Mouse (Mus musculus) forebrain, postnatal 0 days (tissue): ENCODE data around the gene Rims1. TPM values are rescaled to one million over a fixed set of nuclear protein-coding genes. Genes with fewer than 3 reads are reported as not detected.

Source experiments
- ATAC-seq: fragments of 200-750 bp; cut with Nextera tagmentation; 2 replicates; pipeline ENCODE4 v1.8.0; 2017; ENCODE audit warnings: mild to moderate bottlenecking, moderate library complexity
- DNase-seq: peaks from one replicate; pipeline ENCODE4 v3.0.0-alpha.2; 2015
- H3K27ac ChIP-seq: fragments of 300-500 bp; sonication (generic); 2 replicates; pipeline ENCODE4 v1.5.1; 2014; ENCODE audit warnings: low read depth, mild to moderate bottlenecking, antibody characterized with exemption, low read length, moderate library complexity, mixed read lengths
- H3K27me3 ChIP-seq: fragments of 300-500 bp; sonication (generic); 2 replicates; pipeline ENCODE4 v1.6.1; 2014; ENCODE audit warnings: mild to moderate bottlenecking, low read length, mixed read lengths; ENCODE audit not compliant: insufficient read depth
- H3K36me3 ChIP-seq: fragments of 300-500 bp; sonication (generic); 2 replicates; pipeline ENCODE4 v1.6.1; 2014; ENCODE audit warnings: mild to moderate bottlenecking, moderate library complexity; ENCODE audit not compliant: insufficient read depth
- H3K4me1 ChIP-seq: fragments of 300-500 bp; sonication (generic); 2 replicates; pipeline ENCODE4 v1.6.1; 2014; ENCODE audit warnings: antibody characterized with exemption; ENCODE audit not compliant: insufficient read depth
- H3K4me2 ChIP-seq: fragments of 300-500 bp; sonication (generic); 2 replicates; pipeline ENCODE4 v1.6.1; 2014; ENCODE audit warnings: low read depth, mild to moderate bottlenecking, moderate library complexity
- H3K4me3 ChIP-seq: fragments of 300-500 bp; sonication (generic); 2 replicates; pipeline ENCODE4 v1.5.1; 2014; ENCODE audit warnings: low read depth, low read length, mixed read lengths
- H3K9ac ChIP-seq: fragments of 300-500 bp; sonication (generic); 2 replicates; pipeline ENCODE4 v1.6.1; 2014; ENCODE audit warnings: mild to moderate bottlenecking
- H3K9me3 ChIP-seq: fragments of 300-500 bp; sonication (generic); 2 replicates; pipeline ENCODE4 v1.6.1; 2016; ENCODE audit warnings: low read length
- CTCF ChIP-seq: sonication (generic); IDR thresholded peaks from 2 replicates; pipeline ENCODE4 v1.5.1; 2016; ENCODE audit warnings: antibody characterized with exemption, control low read depth, low read depth
- WGBS: fragments of 180-500 bp; shearing (Covaris S2); extraction: QIAGEN DNeasy Blood & Tissue Kit; methylation state at CpG from one replicate; pipeline ENCODE4 v1.1.7; 2014; 5-methylcytosine and 5-hydroxymethylcytosine counted together
- polyA plus RNA-seq: library from polyadenylated mRNA; unstranded; fragments of >200 nt; fragmentation: Nextera tagmentation; extraction: Ambion mirVana; gene quantifications from 2 replicates; pipeline ENCODE4 v1.2.1, GENCODE M21; 2015
- total RNA-seq: library from RNA; depleted of rRNA; stranded (reverse); fragments of >200 nt; gene quantifications from 2 replicates; pipeline ENCODE4 v1.2.3, GENCODE M21; 2014

Rims1 gene
- total and polyA plus RNA-seq, 2 experiments from 2014 or later, result 18.6 to 57.1 TPM

DNA sequence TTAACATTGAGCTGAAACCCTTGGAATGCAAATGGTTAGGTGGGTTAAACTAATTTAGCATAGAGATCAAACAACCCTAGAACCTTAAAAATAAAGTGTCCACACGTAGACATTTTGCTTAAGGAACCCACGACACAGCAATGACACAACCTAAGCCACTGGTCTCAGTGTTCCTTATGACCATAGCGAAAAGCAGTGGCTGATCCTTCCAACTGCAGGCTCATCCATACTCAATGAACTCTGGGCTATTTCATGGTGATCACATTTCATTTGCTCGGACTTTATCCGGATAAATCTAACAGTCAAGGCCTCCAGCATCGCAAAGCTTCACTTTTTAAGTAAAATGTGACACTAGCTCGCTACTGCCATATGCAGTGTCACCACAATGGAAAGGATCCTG is 494.3 kb downstream of the Rims1 start:
- Histone ChIP-seq H3K4me3 (no peak overlapping the region), H3K27me3 (no peaks in the 10 kb centered on the region), H3K27ac (no peak overlapping the region), H3K9me3 (no peaks in the 10 kb centered on the region), H3K9ac (no peak overlapping the region), H3K4me1 (no peaks in the 10 kb centered on the region), H3K36me3 (no peaks in the 10 kb centered on the region), H3K4me2 (no peak overlapping the region)
- no peak for TF ChIP-seq CTCF
- DNase-seq, result no peak
- WGBS, result 84% methylated on average over 7 of the region's 7 CpGs
- ATAC-seq, result no peak

DNA sequence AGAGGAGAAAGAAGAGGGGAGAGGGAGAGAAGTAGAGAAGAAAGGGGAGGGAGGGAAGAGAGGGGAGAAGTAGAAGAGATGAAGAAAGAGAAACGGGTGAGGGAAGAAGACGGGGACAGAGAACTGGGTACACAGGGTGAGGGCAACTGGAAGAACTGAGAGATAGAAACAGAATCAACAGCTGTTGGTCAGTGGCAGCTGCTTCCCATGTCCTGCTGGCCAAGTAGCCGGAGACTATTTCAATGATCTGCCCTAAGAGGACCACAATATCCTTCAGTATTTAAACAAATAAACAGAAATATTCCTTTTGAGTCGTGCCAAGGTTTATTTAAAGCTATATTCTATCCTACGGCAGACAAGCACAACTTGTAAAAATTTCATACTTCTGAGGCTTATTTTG is 499.3 kb downstream of the Rims1 start:
- WGBS, result 82% methylated on average over 5 of the region's 5 CpGs
- H3K4me3 ChIP-seq, result no peak overlapping the region
- no peak for TF ChIP-seq CTCF

DNA sequence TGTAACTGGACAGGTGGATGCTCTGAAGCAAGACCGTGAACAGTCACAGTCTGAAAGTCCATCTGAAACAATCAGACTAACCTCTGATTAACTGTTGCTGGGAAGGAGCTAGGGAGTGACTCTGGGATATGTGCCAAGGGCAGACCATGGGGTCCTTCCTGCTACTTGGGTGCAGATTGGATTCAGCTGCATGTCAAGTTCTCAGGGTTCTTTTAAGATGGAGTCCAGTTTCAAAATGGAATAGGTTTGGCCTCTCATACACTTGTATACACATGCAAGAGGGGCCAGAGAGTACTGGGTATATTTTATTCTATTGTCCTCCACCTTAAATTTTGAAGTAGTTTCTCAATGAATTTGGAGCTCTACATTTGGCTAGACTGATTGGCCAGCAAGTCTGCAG is 499.9 kb downstream of the Rims1 start:
- 78% methylated on average over 1 of the region's 1 CpGs for WGBS
- no peak for TF ChIP-seq CTCF

More for the DNA sequence above, 499.3 kb downstream of the Rims1 start:
- H3K27ac ChIP-seq, result no peak overlapping the region
- H3K4me1 ChIP-seq, result no peaks in the 10 kb centered on the region
- no peak overlapping the region for H3K9ac ChIP-seq
- ATAC-seq (no peak), DNase-seq (no peak)
- no peaks in the 10 kb centered on the region for H3K9me3 ChIP-seq
- H3K4me2 ChIP-seq, result no peak overlapping the region
- H3K27me3 ChIP-seq, result no peaks in the 10 kb centered on the region
- no peaks in the 10 kb centered on the region for H3K36me3 ChIP-seq

DNA sequence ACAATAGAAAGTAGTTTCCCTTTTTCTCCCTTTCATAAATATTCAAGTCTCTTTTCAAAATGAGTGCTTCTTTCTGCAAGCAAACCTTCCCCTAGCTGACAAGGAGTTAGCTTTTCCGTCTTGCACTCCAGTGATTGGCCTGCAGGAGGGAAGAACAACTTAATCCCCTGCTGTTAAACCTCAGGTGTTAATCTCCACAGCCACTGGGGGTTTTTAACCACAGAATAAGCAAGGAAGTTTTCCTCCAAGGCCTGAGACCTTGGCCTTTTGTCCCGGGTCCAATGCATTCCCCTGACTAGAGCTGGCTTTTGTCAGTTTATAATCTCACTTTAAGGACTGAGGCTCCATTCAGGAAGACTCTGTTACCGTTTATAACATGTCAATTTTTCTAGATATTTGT is 511.8 kb downstream of the Rims1 start:
- Histone ChIP-seq H3K27ac (no peak overlapping the region), H3K27me3 (no peaks in the 10 kb centered on the region), H3K4me1 (no peaks in the 10 kb centered on the region), H3K9ac (no peak overlapping the region), H3K36me3 (peaks cover 6% of the 10 kb centered on the region), H3K9me3 (no peaks in the 10 kb centered on the region), H3K4me2 (no peak overlapping the region), H3K4me3 (no peak overlapping the region)
- TF ChIP-seq CTCF, result no peak
- DNase-seq, result no peak
- ATAC-seq, result no peak
- WGBS, result 12% methylated on average over 3 of the region's 3 CpGs

More for the DNA sequence above, 499.9 kb downstream of the Rims1 start:
- Histone ChIP-seq H3K27me3 (no peaks in the 10 kb centered on the region), H3K4me2 (no peak overlapping the region), H3K4me3 (no peak overlapping the region), H3K27ac (no peak overlapping the region), H3K4me1 (no peaks in the 10 kb centered on the region), H3K36me3 (no peaks in the 10 kb centered on the region), H3K9me3 (no peaks in the 10 kb centered on the region), H3K9ac (no peak overlapping the region)
- ATAC-seq, result no peak
- no peak for DNase-seq

DNA sequence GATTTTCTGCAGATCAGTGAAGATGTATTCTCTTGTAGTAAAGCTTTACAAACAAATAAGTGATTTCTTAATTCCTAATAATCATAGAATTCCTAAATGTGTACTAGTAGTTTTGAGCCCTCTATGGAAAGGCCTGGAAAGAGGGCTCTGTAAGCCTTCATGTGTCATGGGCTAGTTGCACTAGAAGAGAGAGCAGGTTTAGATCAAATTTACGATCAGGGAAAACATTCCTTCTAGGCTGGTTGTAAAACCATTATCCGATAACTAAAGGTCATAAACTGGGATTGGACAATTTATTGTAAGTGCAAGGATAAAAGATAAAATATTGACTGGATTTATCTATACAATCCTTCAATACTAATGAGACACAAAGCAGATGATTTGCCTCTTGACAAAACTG is 512.5 kb downstream of the Rims1 start:
- Histone ChIP-seq H3K9me3 (no peaks in the 10 kb centered on the region), H3K4me2 (no peak overlapping the region), H3K9ac (no peak overlapping the region), H3K36me3 (peaks cover 6% of the 10 kb centered on the region), H3K4me3 (no peak overlapping the region), H3K4me1 (no peaks in the 10 kb centered on the region), H3K27ac (no peak overlapping the region), H3K27me3 (no peaks in the 10 kb centered on the region)
- TF ChIP-seq CTCF, result no peak
- DNase-seq (no peak), ATAC-seq (no peak)
- WGBS, result 69% methylated on average over 2 of the region's 2 CpGs

DNA sequence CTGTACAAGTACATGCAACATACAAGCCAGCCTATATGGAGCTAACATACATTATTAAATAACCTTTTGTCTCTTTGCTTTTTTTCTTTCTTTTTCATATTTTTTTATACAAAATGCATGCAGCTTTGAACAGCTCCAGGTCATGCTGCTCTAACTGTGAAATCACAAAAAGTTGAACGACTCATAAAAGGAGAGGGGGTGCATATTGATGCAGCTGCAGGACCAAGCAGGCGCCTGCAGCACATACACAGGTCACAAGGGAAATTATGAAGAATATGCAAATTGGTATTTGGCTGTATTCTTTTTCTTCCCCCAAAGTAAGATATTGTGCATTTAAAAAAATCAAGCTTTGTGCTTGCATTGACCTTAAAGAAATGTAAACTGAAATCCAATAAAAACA is 519.0 kb downstream of the Rims1 start:
- 70% methylated on average over 2 of the region's 2 CpGs for WGBS
- Histone ChIP-seq H3K4me3 (no peak overlapping the region), H3K36me3 (no peaks in the 10 kb centered on the region), H3K9ac (no peak overlapping the region), H3K27me3 (no peaks in the 10 kb centered on the region), H3K27ac (no peak overlapping the region), H3K9me3 (no peaks in the 10 kb centered on the region), H3K4me1 (no peaks in the 10 kb centered on the region), H3K4me2 (no peak overlapping the region)
- no peak for ATAC-seq
- DNase-seq, result no peak
- TF ChIP-seq CTCF, result no peak

DNA sequence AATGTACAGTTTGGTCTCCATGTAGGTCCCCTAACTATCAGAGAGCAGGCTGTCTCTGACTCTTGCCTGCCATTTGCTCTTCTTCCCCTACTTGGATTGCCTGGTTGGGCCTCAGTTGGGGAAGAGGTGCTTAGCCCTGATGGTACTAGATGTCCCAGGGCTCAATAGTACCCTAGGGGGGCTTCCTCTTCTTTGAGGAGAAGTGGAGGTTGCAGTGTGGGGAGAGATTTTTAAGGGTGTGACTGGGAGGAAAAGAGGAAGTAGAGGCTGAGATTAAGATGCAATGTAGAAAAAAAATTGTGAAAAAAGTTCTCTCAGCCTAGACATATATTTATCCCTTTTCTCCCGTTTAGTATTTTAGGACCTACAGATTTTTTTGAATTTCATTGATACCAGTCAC is 525.8 kb downstream of the Rims1 start:
- ATAC-seq (no peak), DNase-seq (no peak)
- no peak overlapping the region for H3K27ac ChIP-seq
- no peak overlapping the region for H3K4me2 ChIP-seq
- no peaks in the 10 kb centered on the region for H3K36me3 ChIP-seq
- H3K9me3 ChIP-seq, result no peaks in the 10 kb centered on the region
- no peak overlapping the region for H3K9ac ChIP-seq
- 82% methylated on average over 1 of the region's 1 CpGs for WGBS
- H3K4me1 ChIP-seq, result no peaks in the 10 kb centered on the region
- TF ChIP-seq CTCF, result no peak
- H3K4me3 ChIP-seq, result no peak overlapping the region
- no peaks in the 10 kb centered on the region for H3K27me3 ChIP-seq

DNA sequence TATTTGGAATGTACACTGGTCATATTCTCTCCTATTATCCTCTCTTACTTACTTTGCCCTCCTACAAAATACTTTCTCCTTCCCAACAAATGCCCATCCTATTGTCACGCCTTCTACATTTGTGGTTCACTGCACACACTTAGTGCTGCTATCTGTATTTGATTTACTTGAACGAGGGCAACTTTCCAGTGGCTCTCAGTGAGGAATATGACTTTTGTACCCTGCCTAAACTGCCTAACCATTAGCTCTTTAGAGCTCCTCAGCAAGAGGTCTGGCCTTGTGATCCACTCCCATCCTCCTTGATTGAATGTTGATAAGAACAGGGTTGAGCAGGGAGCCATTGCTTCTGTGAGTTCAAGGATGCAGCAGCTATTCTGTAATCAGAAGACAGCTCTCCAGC is 531.7 kb downstream of the Rims1 start:
- Histone ChIP-seq H3K9me3 (no peaks in the 10 kb centered on the region), H3K4me3 (no peak overlapping the region), H3K9ac (no peak overlapping the region), H3K27me3 (no peaks in the 10 kb centered on the region), H3K4me2 (no peak overlapping the region), H3K4me1 (no peaks in the 10 kb centered on the region), H3K36me3 (no peaks in the 10 kb centered on the region), H3K27ac (no peak overlapping the region)
- ATAC-seq (no peak), DNase-seq (no peak)
- no peak for TF ChIP-seq CTCF
- whole genome bisulfite sequencing, result 75% methylated on average over 2 of the region's 2 CpGs
